Mouse (Mus musculus): ENCODE data around the gene Shc2.

Gene Shc2

GRCm38 (mm10) chr10:79637128-79638110 lies at the start of gene Shc2:
Shc2 (minus strand) TSS chr10:79637918.
- DNase-seq, result no peak

- no peak for DNase-seq
Measured at GRCm38 (mm10) chr10:79687513-79687912, 49.8 kb upstream of the Shc2 start.

- no peak for DNase-seq
Measured at GRCm38 (mm10) chr10:79686691-79687090, 49.0 kb upstream of the Shc2 start.

- DNase-seq, result no peak
Measured at GRCm38 (mm10) chr10:79686219-79686618, 48.5 kb upstream of the Shc2 start.

DNA sequence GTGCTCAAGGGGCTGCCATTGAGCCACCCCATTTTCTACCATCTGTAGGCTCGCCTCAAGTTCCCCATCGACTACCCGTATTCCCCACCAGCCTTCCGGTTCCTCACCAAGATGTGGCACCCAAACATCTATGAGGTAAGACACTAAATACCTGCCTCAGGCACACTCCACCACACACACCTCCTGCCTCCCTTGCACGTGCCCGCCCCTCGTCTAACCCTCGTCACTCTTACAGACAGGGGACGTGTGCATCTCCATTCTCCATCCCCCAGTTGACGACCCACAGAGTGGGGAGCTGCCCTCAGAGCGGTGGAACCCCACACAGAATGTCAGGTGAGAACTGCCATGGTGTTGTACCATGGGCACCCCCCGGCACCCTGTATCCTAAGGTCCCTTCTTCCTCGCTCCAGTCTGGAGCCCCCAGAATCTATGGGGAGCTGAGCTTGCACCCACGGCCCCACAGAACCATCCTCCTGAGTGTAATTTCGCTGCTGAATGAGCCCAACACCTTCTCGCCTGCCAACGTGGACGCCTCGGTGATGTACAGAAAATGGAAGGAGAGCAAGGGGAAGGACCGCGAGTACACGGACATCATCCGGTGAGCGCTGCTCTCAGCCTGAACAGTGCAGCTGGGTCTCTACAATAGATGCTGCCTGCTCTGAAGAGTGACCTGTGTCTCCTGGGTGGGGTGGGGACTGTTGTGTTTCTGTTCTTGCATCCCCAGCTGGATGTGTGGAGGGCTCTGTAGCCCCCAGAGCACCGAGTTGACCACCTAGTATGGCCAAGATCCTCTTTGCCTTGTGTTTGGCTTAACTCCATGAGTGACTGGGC lies 47.3 kb upstream of the Shc2 start:
- DNase-seq, result no peak

DNA sequence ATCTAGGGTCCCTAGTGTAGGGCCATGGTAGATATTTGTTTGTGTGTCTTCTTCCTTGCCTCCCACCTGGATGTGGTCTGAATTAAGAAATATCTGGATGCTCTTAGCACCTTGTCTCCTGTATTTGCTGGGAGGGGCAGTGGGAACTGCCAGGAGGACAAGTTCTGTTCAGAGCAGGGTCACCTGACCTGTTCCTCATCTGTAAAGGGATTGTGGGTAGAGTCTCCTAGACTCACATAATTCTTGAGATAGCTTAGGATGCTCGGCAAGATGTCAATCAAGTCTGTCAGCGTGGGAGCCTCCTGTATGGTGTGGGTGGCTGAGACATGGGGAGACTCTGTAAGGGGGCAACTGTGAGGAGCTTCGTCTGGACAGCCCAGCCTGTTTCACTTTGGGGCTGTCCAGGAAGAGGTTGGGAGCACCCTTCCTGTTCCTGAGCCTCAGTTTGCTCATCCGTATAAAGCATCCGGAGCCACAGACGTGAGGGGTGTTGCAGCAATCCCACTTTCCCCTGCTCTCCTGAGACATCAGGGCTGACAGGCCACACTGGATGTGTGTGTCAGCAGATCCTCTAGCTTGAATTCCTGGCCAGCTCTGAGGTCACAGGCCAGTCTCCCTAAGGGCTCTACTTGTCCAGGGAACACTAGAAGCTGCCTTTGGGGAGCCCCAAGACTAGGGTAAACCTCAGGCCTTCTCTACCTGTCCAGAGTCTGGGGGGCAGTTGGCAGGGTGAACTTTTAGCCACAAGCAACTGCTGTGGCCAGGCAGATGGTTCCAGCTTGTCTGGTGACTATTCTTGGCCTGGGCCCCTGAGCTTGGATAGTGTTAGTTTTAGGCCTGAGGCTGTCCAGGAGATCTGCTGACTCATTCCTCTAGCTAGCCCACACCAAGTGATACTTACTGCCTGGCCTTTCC lies 46.3 kb upstream of the Shc2 start:
- DNase-seq, result no peak

DNA sequence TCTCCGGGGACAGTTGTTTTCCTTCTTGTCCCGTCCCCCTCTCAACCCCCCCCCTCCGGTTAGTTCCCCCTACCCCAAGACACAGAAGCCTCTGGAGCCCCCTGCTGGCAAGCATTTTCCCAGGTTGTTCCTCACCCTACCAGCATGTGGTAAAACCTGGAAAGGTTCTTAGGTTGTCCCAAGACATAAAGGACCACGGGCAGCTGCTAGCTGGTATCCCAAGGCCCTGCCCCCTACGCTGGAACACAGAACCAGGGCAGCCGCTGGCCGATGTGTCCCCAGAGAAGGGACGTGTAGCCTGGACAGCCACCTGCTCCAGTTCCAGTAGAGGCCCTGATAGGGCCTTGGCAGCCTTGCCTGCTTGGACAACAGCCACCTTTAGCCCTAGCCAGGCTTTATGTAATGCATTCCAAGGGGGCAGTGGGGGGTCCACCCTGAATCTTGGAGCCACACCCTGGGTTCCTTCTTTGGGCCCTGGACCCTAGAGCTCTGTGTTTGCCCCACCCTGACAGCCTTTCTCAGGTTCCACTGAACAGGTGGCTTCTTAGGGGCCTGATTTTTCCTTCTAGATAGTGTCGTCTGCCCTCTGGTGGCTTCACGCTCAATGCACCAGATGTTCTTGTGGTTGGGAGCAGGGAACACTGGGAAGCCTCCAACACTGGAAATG lies 45.3 kb upstream of the Shc2 start:
- peak; percentile 83 for DNase-seq

DNA sequence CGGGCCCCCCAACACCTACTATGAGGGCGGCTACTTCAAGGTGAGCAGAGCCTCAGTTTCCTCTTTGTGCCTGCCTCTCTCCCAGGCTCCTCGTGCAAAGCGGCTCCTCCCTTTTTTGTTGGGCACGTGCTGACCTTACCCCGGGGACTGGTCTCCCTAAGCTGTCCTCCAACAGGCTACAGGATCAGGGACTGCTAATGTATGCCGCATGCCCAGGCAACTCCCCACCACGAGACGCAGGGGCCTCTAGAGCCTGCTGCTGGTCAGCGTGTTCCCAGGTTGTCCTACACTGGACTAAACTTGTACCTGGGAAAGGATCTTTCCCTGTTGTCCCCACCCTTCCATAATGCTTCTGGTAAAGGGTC lies 44.8 kb upstream of the Shc2 start:
- DNase-seq, result peak; percentile 46

DNA sequence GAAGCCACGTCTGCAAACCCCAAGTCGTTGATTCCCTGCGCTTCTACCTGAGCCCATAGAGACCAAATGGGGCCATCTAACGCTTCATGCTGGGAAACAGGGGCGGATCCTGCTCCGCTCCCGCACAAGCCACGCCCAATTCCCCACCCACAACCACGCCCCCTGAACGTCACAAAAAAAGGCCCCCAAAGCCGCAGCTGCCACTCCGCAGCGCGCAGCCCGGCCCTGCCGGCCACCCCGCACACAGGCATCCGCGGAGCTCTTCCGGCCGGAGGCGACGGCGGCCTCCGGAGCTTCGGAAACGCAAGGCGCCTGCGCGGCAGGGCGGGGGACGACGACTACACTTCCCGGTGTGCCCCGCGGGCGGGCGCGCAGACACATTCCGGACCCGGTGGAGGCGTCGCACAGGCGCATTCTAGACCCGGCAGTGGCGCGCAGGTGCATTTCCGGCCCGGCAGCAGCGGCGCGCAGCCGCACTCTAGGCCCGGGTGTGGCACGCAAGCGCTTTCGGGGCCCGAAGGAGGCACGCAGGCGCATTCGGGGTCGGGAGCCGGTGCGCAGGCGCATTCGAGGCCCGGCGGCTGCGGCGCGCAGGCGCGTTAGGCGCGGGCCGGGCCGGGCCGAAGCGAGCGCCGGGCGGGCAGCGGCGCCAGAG lies 44.0 kb upstream of the Shc2 start, which contains the start of gene Cdc34:
Gene Cdc34, plus strand, starts transcription at position 605 of the 655 bp plus-strand sequence.
- peak; percentile 100 for DNase-seq

DNA sequence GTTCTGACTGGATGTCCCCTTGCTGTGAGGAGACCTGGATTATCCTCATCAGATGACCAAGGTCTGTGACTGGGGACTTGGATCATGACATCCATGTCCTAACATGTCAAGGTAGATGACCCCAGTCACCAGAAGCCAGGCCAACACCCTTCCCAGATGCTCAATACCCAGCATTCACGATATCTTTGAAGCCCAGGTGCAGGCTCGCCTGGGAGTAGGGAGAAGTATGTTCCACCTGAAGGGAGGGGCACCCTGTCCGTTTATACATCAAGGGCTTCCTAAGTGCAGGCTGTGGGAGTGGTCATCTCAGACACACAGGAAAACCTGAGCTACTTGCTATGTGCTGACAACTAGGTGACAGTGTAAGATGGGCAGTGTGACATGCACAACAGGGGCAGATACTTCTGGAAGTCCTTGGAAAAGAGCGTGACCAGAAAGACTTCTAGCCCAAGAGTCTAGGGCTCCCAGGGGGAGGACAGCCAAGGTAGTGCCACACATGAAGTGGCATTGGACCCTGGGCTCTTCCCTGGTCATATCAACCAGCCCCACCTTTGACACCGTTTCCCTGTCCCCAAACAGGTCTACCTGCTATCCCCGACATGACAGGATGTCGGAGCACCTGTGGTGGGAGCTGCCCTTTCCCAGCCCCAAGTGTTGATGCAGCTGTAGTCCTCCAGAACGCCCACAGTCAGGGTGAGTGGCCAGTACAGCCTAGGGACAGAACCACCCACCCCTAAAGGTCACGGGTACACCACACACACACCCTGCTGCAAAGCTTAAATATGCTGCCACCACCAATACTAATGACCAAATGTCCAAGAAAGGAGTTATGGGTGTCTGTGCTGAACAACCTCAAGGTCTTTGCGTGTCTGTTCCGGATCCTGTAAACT lies 43.1 kb upstream of the Shc2 start:
- DNase-seq, result no peak

DNA sequence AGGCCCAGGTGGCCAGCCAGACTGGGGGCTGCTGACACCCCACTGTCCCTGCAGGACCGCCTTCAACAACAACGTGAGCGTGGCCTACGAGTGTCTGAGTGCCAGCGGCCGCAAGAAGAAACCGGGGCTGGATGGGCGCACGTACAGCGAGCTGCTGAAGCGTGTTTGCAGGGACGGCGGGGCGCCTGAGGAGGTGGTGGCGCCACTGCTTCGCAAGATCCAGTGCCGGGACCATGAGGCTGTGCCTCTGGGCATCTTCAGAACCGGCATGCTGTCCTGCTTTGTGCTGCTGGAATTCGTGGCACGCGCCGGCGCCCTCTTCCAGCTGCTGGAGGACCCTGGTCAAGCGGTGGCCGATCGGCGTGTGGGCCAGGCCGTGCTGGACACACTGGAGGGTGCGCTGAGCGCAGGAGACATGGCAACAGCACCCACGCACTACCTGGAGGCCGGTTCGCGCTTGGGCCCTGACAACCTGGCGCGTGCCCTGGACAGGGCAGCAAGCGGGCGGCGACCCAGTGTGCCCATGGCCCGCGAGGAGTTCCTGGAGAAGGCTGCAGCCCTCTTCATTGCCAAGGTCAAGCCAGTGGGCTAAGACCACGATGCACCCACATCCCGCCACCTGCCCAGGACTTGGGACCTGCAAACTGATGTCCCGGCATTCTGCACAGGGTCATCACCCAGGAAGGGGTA lies 37.8 kb upstream of the Shc2 start:
- no peak for DNase-seq

GRCm38 (mm10) chr10:79673054-79673453 lies 35.3 kb upstream of the Shc2 start:
- no peak for DNase-seq

GRCm38 (mm10) chr10:79672088-79672455 lies 34.4 kb upstream of the Shc2 start:
- DNase-seq, result no peak

DNA sequence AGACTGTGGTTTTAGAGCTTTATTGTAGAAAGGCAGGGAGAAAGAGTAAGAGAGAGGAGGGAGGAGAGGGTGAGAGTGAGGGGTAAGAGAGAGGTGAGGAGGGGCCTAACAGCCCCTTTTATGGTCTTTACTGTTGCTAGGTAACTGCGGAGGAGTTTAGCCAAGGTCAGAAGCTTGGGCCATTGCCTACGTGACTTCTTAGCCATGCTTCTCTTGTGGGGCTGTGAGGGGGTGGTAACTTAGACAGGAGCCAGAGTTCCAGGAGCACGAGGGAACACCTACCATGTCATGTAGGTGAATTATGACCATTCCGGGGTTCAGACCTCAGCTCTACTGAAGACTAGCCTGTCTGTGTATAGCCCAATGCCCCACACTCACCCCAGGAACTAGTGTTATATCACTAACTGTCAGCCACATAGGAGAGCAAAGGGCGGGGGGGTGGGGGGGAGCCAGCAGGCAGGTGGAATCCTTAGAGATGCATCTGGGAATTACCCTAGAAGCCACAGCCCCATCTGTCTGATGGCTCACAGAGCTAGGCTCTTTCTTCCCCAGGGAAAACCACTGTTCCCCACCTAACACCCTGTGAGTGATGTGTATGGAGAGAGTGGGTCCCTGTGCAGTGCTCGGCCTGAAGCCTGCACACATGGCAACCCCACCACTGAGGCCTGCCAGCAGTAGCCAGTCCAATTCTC lies 33.8 kb upstream of the Shc2 start:
- no peak for DNase-seq

GRCm38 (mm10) chr10:79670071-79670888 lies 32.6 kb upstream of the Shc2 start:
- DNase-seq, result no peak

DNA sequence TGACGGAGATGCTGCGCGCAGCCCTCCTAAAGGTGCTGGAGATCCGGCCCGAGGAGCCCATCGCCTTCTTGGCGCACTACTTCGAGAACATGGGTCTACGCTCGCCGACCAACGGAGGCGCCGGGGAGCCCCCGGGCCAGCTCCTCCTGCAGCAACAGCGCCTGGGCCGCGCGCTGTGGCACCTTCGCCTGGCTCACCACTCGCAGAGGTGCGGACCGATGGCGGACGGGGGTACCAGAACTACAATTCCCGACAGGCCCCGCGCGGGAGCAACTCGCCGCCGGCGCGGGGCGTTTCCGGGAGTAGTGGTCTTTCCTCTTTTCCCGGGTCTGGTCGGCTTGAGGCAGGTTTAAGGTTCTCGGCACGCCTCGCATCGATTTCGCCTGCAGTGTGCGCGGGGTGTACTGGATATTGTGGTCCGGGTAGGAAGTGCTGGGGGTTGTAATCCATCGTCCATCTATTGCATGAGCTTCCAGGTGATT lies 31.9 kb upstream of the Shc2 start:
- peak; percentile 71 for DNase-seq

DNA sequence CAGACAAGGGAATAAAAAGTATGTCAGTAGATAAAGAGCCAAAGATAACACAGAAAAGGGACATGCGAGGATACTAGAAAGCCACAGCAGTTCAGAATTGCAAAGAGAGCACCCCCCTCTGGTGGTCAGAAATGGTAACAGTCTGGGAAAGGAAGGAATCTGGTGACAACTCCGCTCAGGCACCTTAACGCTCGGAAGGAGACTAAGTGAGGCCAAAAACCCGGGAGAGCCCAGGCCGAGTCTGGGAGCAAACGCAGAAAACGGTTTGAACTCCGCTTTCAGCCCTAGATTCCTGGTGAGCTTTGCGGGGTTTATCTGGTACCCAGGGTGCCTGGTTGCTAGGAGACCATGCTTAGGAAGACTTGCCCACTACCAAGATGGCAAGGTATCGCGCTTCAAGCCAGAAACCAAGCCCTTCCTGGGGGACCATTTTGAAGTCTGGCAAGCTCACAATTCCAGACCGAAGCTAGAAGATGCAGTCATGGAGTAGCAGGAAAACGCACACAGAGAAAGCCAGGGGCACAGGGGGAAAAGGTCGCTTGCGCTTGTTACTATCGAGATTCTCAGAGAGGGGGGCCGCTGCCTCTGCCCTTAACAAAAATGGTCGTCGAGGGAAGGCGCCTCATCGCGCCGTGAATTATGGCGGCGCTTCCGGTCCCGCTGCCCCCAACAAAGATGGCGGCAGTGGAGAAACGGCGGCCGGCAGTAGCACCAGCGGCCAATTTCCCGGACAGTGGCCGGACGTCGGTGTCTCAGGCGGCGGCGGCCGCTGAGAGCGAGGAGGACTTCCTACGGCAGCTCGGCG lies 31.3 kb upstream of the Shc2 start, which contains the start of gene Tpgs1:
Gene Tpgs1, plus strand, starts transcription at position 599 of the 805 bp plus-strand sequence.
- DNase-seq, result peak; percentile 95
